Mouse (Mus musculus): ENCODE data around the gene Gm4340. TPM values are rescaled to one million over a fixed set of nuclear protein-coding genes. Genes with fewer than 3 reads are reported as not detected.
"Not testable (repeated sequence)": the region's sequence is repeated elsewhere in the genome, so short reads cannot be mapped to it uniquely, and the experiment has no call there.

The Gm4340 gene
- polyA plus RNA-seq (2014; fragmentation: Nextera tagmentation; extraction: Ambion mirVana) = not detected in 2 replicates

DNA sequence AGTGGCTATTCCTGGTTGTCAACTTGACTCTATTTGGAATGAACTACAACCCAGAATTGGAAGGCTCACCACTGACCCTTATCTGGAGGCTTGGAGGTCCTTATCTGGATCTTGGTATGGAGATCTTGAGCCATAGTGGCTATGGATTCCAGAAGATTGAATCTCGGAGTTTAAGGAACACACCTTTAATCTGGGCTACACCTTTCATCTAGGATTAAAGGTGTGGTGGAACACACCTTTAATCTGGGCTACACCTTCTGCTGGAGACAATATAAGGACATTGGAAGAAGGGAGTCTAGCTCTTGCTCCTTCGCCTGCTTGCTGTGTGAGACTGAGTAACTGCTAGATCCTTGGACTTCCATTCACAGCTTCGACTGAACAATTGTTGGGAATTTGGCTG is at the start of gene Gm4340:
TSS of gene Gm4340 (plus strand) at position 301 of the 400 bp plus-strand sequence.
- WGBS = no CpG with 5 or more reads among the region's 3 CpGs
- H3K27me3 ChIP-seq (ENCODE audit: control insufficient read depth, insufficient read depth, low read length); H3K4me3 ChIP-seq (ENCODE audit: low read depth, low read length); ATAC-seq (replicated peaks; ENCODE audit: low FRiP score); DNase-seq (ENCODE audit: low spot score); H3K4me1 ChIP-seq (replicated peaks; ENCODE audit: control insufficient read depth, insufficient read depth, low read length); H3K36me3 ChIP-seq (ENCODE audit: control insufficient read depth, insufficient read depth, low read length); H3K4me2 ChIP-seq (ENCODE audit: low read depth, low read length, severe bottlenecking); H3K27ac ChIP-seq (ENCODE audit: low read depth, low read length); H3K9ac ChIP-seq (ENCODE audit: low read length); H3K9me3 ChIP-seq (ENCODE audit: control insufficient read depth, low read length): not testable (repeated sequence)

DNA sequence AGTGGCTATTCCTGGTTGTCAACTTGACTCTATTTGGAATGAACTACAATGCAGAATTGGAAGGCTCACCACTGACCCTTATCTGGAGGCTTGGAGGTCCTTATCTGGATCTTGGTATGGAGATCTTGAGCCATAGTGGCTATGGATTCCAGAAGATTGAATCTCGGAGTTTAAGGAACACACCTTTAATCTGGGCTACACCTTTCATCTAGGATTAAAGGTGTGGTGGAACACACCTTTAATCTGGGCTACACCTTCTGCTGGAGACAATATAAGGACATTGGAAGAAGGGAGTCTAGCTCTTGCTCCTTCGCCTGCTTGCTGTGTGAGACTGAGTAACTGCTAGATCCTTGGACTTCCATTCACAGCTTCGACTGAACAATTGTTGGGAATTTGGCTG is 42.6 kb upstream of the Gm4340 start, which contains the start of gene Gm6763:
TSS of gene Gm6763 (plus strand) at position 301 of the 400 bp plus-strand sequence.
- not testable (repeated sequence) for H3K9ac ChIP-seq (ENCODE audit: low read length); DNase-seq (ENCODE audit: low spot score); H3K4me1 ChIP-seq (replicated peaks; ENCODE audit: control insufficient read depth, insufficient read depth, low read length); H3K27me3 ChIP-seq (ENCODE audit: control insufficient read depth, insufficient read depth, low read length); H3K4me2 ChIP-seq (ENCODE audit: low read depth, low read length, severe bottlenecking); H3K36me3 ChIP-seq (ENCODE audit: control insufficient read depth, insufficient read depth, low read length); H3K27ac ChIP-seq (ENCODE audit: low read depth, low read length); H3K9me3 ChIP-seq (ENCODE audit: control insufficient read depth, low read length); H3K4me3 ChIP-seq (ENCODE audit: low read depth, low read length); ATAC-seq (replicated peaks; ENCODE audit: low FRiP score)
- WGBS = no CpG with 5 or more reads among the region's 3 CpGs

DNA sequence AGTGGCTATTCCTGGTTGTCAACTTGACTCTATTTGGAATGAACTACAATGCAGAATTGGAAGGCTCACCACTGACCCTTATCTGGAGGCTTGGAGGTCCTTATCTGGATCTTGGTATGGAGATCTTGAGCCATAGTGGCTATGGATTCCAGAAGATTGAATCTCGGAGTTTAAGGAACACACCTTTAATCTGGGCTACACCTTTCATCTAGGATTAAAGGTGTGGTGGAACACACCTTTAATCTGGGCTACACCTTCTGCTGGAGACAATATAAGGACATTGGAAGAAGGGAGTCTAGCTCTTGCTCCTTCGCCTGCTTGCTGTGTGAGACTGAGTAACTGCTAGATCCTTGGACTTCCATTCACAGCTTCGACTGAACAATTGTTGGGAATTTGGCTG is 34.1 kb upstream of the Gm4340 start, which contains the start of gene Gm8764:
TSS of gene Gm8764 (plus strand) at position 301 of the 400 bp plus-strand sequence.
- DNase-seq (ENCODE audit: low spot score); H3K36me3 ChIP-seq (ENCODE audit: control insufficient read depth, insufficient read depth, low read length): not testable (repeated sequence)
- WGBS = no CpG with 5 or more reads among the region's 3 CpGs

DNA sequence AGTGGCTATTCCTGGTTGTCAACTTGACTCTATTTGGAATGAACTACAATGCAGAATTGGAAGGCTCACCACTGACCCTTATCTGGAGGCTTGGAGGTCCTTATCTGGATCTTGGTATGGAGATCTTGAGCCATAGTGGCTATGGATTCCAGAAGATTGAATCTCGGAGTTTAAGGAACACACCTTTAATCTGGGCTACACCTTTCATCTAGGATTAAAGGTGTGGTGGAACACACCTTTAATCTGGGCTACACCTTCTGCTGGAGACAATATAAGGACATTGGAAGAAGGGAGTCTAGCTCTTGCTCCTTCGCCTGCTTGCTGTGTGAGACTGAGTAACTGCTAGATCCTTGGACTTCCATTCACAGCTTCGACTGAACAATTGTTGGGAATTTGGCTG is 25.6 kb upstream of the Gm4340 start, which contains the start of gene Gm21304:
TSS of gene Gm21304 (plus strand) at position 301 of the 400 bp plus-strand sequence.
- not testable (repeated sequence) for ATAC-seq (replicated peaks; ENCODE audit: low FRiP score)

More for the DNA sequence above, 34.1 kb upstream of the Gm4340 start, which contains the start of gene Gm8764:
- not testable (repeated sequence) for H3K4me3 ChIP-seq (ENCODE audit: low read depth, low read length); ATAC-seq (replicated peaks; ENCODE audit: low FRiP score); H3K9ac ChIP-seq (ENCODE audit: low read length); H3K27me3 ChIP-seq (ENCODE audit: control insufficient read depth, insufficient read depth, low read length); H3K4me1 ChIP-seq (replicated peaks; ENCODE audit: control insufficient read depth, insufficient read depth, low read length); H3K4me2 ChIP-seq (ENCODE audit: low read depth, low read length, severe bottlenecking); H3K27ac ChIP-seq (ENCODE audit: low read depth, low read length); H3K9me3 ChIP-seq (ENCODE audit: control insufficient read depth, low read length)

DNA sequence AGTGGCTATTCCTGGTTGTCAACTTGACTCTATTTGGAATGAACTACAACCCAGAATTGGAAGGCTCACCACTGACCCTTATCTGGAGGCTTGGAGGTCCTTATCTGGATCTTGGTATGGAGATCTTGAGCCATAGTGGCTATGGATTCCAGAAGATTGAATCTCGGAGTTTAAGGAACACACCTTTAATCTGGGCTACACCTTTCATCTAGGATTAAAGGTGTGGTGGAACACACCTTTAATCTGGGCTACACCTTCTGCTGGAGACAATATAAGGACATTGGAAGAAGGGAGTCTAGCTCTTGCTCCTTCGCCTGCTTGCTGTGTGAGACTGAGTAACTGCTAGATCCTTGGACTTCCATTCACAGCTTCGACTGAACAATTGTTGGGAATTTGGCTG is 17.1 kb upstream of the Gm4340 start, which contains the start of gene Gm21312:
TSS of gene Gm21312 (plus strand) at position 301 of the 400 bp plus-strand sequence.
- H3K4me1 ChIP-seq (replicated peaks; ENCODE audit: control insufficient read depth, insufficient read depth, low read length); ATAC-seq (replicated peaks; ENCODE audit: low FRiP score); DNase-seq (ENCODE audit: low spot score); H3K27me3 ChIP-seq (ENCODE audit: control insufficient read depth, insufficient read depth, low read length); H3K4me2 ChIP-seq (ENCODE audit: low read depth, low read length, severe bottlenecking); H3K9ac ChIP-seq (ENCODE audit: low read length); H3K36me3 ChIP-seq (ENCODE audit: control insufficient read depth, insufficient read depth, low read length); H3K4me3 ChIP-seq (ENCODE audit: low read depth, low read length); H3K27ac ChIP-seq (ENCODE audit: low read depth, low read length); H3K9me3 ChIP-seq (ENCODE audit: control insufficient read depth, low read length): not testable (repeated sequence)
- WGBS = no CpG with 5 or more reads among the region's 3 CpGs

More for the DNA sequence above, 25.6 kb upstream of the Gm4340 start, which contains the start of gene Gm21304:
- not testable (repeated sequence) for DNase-seq (ENCODE audit: low spot score); H3K9ac ChIP-seq (ENCODE audit: low read length); H3K27me3 ChIP-seq (ENCODE audit: control insufficient read depth, insufficient read depth, low read length); H3K9me3 ChIP-seq (ENCODE audit: control insufficient read depth, low read length); H3K4me2 ChIP-seq (ENCODE audit: low read depth, low read length, severe bottlenecking); H3K36me3 ChIP-seq (ENCODE audit: control insufficient read depth, insufficient read depth, low read length); H3K27ac ChIP-seq (ENCODE audit: low read depth, low read length); H3K4me1 ChIP-seq (replicated peaks; ENCODE audit: control insufficient read depth, insufficient read depth, low read length); H3K4me3 ChIP-seq (ENCODE audit: low read depth, low read length)
- no CpG with 5 or more reads among the region's 3 CpGs for WGBS

DNA sequence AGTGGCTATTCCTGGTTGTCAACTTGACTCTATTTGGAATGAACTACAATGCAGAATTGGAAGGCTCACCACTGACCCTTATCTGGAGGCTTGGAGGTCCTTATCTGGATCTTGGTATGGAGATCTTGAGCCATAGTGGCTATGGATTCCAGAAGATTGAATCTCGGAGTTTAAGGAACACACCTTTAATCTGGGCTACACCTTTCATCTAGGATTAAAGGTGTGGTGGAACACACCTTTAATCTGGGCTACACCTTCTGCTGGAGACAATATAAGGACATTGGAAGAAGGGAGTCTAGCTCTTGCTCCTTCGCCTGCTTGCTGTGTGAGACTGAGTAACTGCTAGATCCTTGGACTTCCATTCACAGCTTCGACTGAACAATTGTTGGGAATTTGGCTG is 8.6 kb upstream of the Gm4340 start, which contains the start of gene Gm20765:
TSS of gene Gm20765 (plus strand) at position 301 of the 400 bp plus-strand sequence.
- H3K27me3 ChIP-seq (ENCODE audit: control insufficient read depth, insufficient read depth, low read length); DNase-seq (ENCODE audit: low spot score); H3K9me3 ChIP-seq (ENCODE audit: control insufficient read depth, low read length); ATAC-seq (replicated peaks; ENCODE audit: low FRiP score); H3K36me3 ChIP-seq (ENCODE audit: control insufficient read depth, insufficient read depth, low read length); H3K4me1 ChIP-seq (replicated peaks; ENCODE audit: control insufficient read depth, insufficient read depth, low read length); H3K27ac ChIP-seq (ENCODE audit: low read depth, low read length); H3K9ac ChIP-seq (ENCODE audit: low read length); H3K4me2 ChIP-seq (ENCODE audit: low read depth, low read length, severe bottlenecking); H3K4me3 ChIP-seq (ENCODE audit: low read depth, low read length): not testable (repeated sequence)
- no CpG with 5 or more reads among the region's 3 CpGs for WGBS

DNA sequence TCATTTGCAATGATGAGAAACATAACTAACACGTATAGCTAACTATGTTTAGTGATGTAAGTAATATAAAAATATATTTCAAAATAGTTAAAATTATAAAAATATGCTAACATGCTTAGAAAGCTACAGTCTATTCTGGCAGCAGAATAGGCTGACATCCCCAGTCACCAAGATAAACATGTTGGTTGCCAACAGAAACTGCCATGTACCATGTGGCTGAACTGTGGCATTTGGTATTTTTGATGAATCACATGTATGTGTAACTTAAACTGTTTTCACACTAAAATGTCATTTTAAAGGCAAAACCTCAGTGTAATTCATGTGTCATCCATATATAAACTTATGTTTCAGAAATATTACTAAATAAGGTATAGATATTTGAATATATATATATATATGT is 15.8 kb downstream of the Gm4340 start:
- Histone ChIP-seq H3K36me3 (ENCODE audit: control insufficient read depth, insufficient read depth, low read length) (no peaks in the 10 kb centered on the region), H3K27me3 (ENCODE audit: control insufficient read depth, insufficient read depth, low read length) (no peaks in the 10 kb centered on the region), H3K9ac (ENCODE audit: low read length) (no peak overlapping the region), H3K4me2 (ENCODE audit: low read depth, low read length, severe bottlenecking) (no peak overlapping the region), H3K27ac (ENCODE audit: low read depth, low read length) (no peak overlapping the region), H3K4me1 (replicated peaks; ENCODE audit: control insufficient read depth, insufficient read depth, low read length) (no peaks in the 10 kb centered on the region), H3K9me3 (ENCODE audit: control insufficient read depth, low read length) (no peaks in the 10 kb centered on the region), H3K4me3 (ENCODE audit: low read depth, low read length) (no peak overlapping the region)
- no peak for ATAC-seq (replicated peaks; ENCODE audit: low FRiP score)
- no peak for DNase-seq (ENCODE audit: low spot score)
- 83% methylated on average over 1 of the region's 1 CpGs for WGBS

DNA sequence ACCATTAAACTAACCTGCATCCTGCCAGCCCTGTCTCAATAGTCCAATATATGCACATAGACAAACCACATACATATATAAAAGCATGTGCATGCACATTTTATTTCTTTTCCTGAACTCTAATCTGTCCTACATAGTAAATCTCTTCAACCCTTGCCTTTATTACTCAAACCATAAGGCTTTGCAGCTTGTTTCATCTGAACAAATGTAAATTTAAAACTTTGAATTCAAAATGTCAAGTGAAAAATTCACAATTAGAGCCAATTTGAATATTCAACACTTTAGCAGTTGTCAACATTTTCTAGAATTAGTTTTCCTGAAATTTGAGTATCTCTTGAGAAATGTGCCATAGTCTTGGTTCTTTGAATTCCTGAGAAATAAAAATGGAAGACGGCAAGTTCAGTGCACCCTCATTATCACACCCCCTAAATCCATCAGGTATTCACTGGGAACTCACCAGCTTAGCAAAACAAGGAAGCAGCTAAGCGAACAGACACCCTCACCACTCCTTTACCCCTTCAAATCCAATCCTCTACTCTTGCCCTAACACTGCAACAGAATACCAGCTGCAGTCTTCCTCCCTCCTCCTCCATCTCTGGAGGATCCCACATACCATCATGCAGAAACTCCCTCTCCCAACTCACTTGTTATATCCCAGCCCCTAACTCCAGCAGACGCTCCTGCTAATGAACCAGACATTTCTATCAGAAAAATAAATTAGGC is 16.6 kb downstream of the Gm4340 start:
- Histone ChIP-seq H3K27ac (ENCODE audit: low read depth, low read length) (no peak overlapping the region), H3K9me3 (ENCODE audit: control insufficient read depth, low read length) (no peaks in the 10 kb centered on the region), H3K9ac (ENCODE audit: low read length) (no peak overlapping the region), H3K4me1 (replicated peaks; ENCODE audit: control insufficient read depth, insufficient read depth, low read length) (no peaks in the 10 kb centered on the region), H3K4me2 (ENCODE audit: low read depth, low read length, severe bottlenecking) (no peak overlapping the region), H3K36me3 (ENCODE audit: control insufficient read depth, insufficient read depth, low read length) (no peaks in the 10 kb centered on the region), H3K4me3 (ENCODE audit: low read depth, low read length) (no peak overlapping the region), H3K27me3 (ENCODE audit: control insufficient read depth, insufficient read depth, low read length) (no peaks in the 10 kb centered on the region)
- ATAC-seq (replicated peaks; ENCODE audit: low FRiP score) = no peak
- WGBS = 80% methylated on average over 3 of the region's 3 CpGs
- no peak for DNase-seq (ENCODE audit: low spot score)
